Mouse (Mus musculus) thymus, adult 2 months (tissue): ENCODE measurements around the gene Hdc. TPM values are rescaled to one million over a fixed set of nuclear protein-coding genes. Genes with fewer than 3 reads are reported as not detected.

Experiments used
- DNase-seq: peaks from one replicate; pipeline ENCODE4 v3.0.0; 2021
- H3K27ac ChIP-seq: fragments of 200-500 bp; 2 replicates; pipeline ENCODE4 v1.5.1; 2012; ENCODE audit warnings: low read length, control low read depth; ENCODE audit not compliant: control insufficient read depth, insufficient read depth
- H3K27me3 ChIP-seq: fragments of 200-500 bp; 2 replicates; pipeline ENCODE4 v1.6.1; 2012; ENCODE audit warnings: mild to moderate bottlenecking, low read length, moderate library complexity, mixed read lengths; ENCODE audit not compliant: control insufficient read depth, insufficient read depth
- H3K36me3 ChIP-seq: fragments of 200-500 bp; 2 replicates; pipeline ENCODE4 v1.6.1; 2012; ENCODE audit warnings: mild to moderate bottlenecking, low read length, moderate library complexity; ENCODE audit not compliant: control insufficient read depth, insufficient read depth
- H3K4me1 ChIP-seq: fragments of 200-500 bp; replicated peaks from 2 replicates; pipeline ENCODE4 v1.6.1; 2012; ENCODE audit warnings: low read length; ENCODE audit not compliant: control insufficient read depth, insufficient read depth
- H3K4me3 ChIP-seq: fragments of 200-500 bp; 2 replicates; pipeline ENCODE4 v1.5.1; 2012; ENCODE audit warnings: mild to moderate bottlenecking, low read length, control low read depth, moderate library complexity; ENCODE audit not compliant: control insufficient read depth, insufficient read depth
- CTCF ChIP-seq: fragments of 200-500 bp; IDR thresholded peaks from 2 replicates; pipeline ENCODE4 v1.5.1; 2012; ENCODE audit warnings: mild to moderate bottlenecking, control low read depth, low read length, moderate library complexity, borderline replicate concordance; ENCODE audit not compliant: control insufficient read depth, poor library complexity, insufficient read depth; ENCODE audit errors: extremely low read depth
- POLR2A ChIP-seq: fragments of 200-500 bp; IDR thresholded peaks from 2 replicates; pipeline ENCODE4 v1.6.1; 2012; ENCODE audit warnings: mild to moderate bottlenecking, low read length, control low read depth, moderate library complexity; ENCODE audit not compliant: control insufficient read depth, poor library complexity, insufficient read depth; ENCODE audit errors: extremely low read depth
- WGBS: fragments of 180-500 bp; shearing (Covaris S2); methylation state at CpG from one replicate; pipeline ENCODE4 v1.1.7; 2018; 5-methylcytosine and 5-hydroxymethylcytosine counted together
- polyA plus RNA-seq: library from polyadenylated mRNA; depleted of rRNA; stranded (reverse); fragments of >200 nt; gene quantifications from 2 replicates; pipeline ENCODE4 v1.2.3, GENCODE M21; 2012; rRNA removed

The Hdc gene
- 18.1 and 19.1 TPM in 2 replicates for polyA plus RNA-seq

- H3K27ac ChIP-seq = no peak within 1 kb of the TSS; the same call in 1 of the 2 replicates
- H3K4me3 ChIP-seq = no peak within 1 kb of the TSS
- DNase-seq = no peak
- TF ChIP-seq CTCF (no peak), POLR2A (no peak)
- no peaks in the 10 kb centered on the region for H3K4me1 ChIP-seq
- WGBS = 86% methylated on average over 14 of the region's 14 CpGs
- no peaks in the 10 kb centered on the region for H3K36me3 ChIP-seq
- H3K27me3 ChIP-seq = no peaks in the 10 kb centered on the region
Observed at GRCm38 (mm10) chr2:126619249-126619704, at the start of gene Hdc. Hdc (minus strand) TSS chr2:126619299.

- Histone ChIP-seq H3K4me1 (no peaks in the 10 kb centered on the region; the same call in 1 of the 2 replicates), H3K27me3 (no peaks in the 10 kb centered on the region), H3K4me3 (no peak overlapping the region), H3K36me3 (no peaks in the 10 kb centered on the region), H3K27ac (no peak overlapping the region)
- no peak for TF ChIP-seq POLR2A
- TF ChIP-seq CTCF = no peak
- DNase-seq = no peak
- 95% methylated on average over 5 of the region's 5 CpGs for WGBS
Observed at GRCm38 (mm10) chr2:126668621-126669252, 49.6 kb upstream of the Hdc start.

DNA sequence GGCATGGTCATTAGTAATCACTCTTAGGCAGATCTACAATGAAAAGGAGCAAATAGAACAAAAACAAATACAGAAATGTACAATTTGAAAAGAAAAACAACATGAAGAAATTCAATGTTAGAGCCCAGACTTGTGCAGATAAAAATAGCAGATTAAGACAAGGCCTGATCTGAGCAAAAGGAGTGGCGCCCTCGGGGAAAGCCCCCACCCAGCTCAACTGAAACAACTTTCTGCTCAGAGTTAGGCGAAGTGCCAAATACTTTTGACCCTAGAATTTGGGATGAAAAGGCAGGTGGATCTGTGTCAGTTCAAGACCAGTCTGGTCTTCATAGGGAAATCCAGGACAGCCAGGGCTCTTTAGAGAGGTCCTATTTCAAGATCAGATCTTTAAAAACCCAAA lies 46.9 kb upstream of the Hdc start:
- Histone ChIP-seq H3K27ac (no peak overlapping the region), H3K27me3 (no peaks in the 10 kb centered on the region), H3K36me3 (no peaks in the 10 kb centered on the region), H3K4me1 (no peaks in the 10 kb centered on the region; the same call in 1 of the 2 replicates), H3K4me3 (no peak overlapping the region)
- no peak for DNase-seq
- WGBS = 64% methylated on average over 3 of the region's 3 CpGs
- TF ChIP-seq CTCF = no peak
- no peak for TF ChIP-seq POLR2A

DNA sequence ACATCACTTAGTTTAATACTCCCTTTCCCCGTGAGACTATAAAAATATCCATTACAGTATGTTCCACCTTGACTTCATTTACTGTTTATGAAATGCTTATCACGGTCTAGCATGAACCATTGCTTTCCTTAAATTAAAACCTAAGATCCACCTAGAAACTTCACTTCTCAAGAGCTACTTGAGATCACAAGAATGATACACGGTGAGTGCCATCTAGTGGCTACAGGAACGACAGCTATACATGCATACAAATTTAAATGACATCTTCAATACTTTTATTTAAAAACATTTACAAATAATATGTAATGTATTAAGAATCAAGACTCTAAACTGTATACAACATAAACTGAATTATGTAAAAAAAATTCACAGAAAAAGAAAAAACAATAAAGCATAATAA lies 44.4 kb upstream of the Hdc start:
- Histone ChIP-seq H3K36me3 (no peaks in the 10 kb centered on the region), H3K27me3 (no peaks in the 10 kb centered on the region), H3K4me1 (no peaks in the 10 kb centered on the region; the same call in 1 of the 2 replicates), H3K27ac (no peak overlapping the region), H3K4me3 (no peak overlapping the region)
- no peak for TF ChIP-seq CTCF
- no peak for TF ChIP-seq POLR2A
- peak; percentile 22 for DNase-seq
- 30% methylated on average over 4 of the region's 4 CpGs for WGBS

GRCm38 (mm10) chr2:126652929-126653328 lies 33.8 kb upstream of the Hdc start:
- Histone ChIP-seq H3K4me3 (no peak overlapping the region), H3K4me1 (no peaks in the 10 kb centered on the region), H3K27ac (no peak overlapping the region), H3K27me3 (no peaks in the 10 kb centered on the region), H3K36me3 (peaks cover 52% of the 10 kb centered on the region)
- 97% methylated on average over 4 of the region's 4 CpGs for WGBS
- DNase-seq = no peak
- no peak for TF ChIP-seq CTCF
- TF ChIP-seq POLR2A = no peak

- no peak for TF ChIP-seq CTCF
- TF ChIP-seq POLR2A = no peak
- DNase-seq = no peak
- Histone ChIP-seq H3K27me3 (no peaks in the 10 kb centered on the region), H3K27ac (no peak overlapping the region), H3K4me3 (no peak overlapping the region), H3K4me1 (no peaks in the 10 kb centered on the region), H3K36me3 (peaks cover 65% of the 10 kb centered on the region)
- WGBS = 97% methylated on average over 3 of the region's 3 CpGs
Observed at GRCm38 (mm10) chr2:126647762-126648161, 28.7 kb upstream of the Hdc start.
